Mouse (Mus musculus): Measurements from ENCODE around the gene Ccdc85b. TPM values are rescaled to one million over a fixed set of nuclear protein-coding genes. Genes with fewer than 3 reads are reported as not detected.

Ccdc85b gene
- polyA plus RNA-seq, 1 experiment from 2014 or later: 8.3 TPM

DNA sequence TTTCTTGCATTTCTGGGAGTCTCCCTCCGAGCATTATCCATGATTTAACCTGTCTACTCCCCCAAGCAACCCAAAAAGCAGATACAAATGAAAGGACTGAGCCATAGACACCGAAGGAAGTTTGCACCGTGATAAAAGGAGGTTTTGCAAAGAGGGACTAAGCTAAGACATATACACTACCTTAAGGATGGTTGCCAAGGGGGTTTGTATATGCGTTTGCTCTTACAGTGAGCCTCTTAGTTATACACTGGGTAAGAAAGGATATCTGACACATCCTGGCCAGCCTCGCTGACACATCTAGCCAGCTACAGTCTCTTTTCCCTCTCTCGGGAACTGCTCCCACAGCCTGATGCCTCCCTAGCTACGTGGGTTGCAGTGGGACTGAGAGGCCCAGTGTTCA lies 23.7 kb downstream of the Ccdc85b start:
- ATAC-seq (ENCODE audit: insufficient read depth, low FRiP score, low TSS enrichment) (no peak), DNase-seq (ENCODE audit: low spot score) (no peak)
- H3K4me3 ChIP-seq (ENCODE audit: low read depth, low read length): no peak overlapping the region
- 62% methylated on average over 7 of the region's 7 CpGs for WGBS
- H3K9me3 ChIP-seq (ENCODE audit: control insufficient read depth, low read length): no peaks in the 10 kb centered on the region
- H3K27me3 ChIP-seq (ENCODE audit: control insufficient read depth, insufficient read depth, low read length): no peaks in the 10 kb centered on the region
- no peaks in the 10 kb centered on the region; the same call in 1 of the 2 replicates for H3K4me1 ChIP-seq (ENCODE audit: control insufficient read depth, insufficient read depth, low read length)
- H3K36me3 ChIP-seq (ENCODE audit: control insufficient read depth, insufficient read depth, low read length): no peaks in the 10 kb centered on the region
- no peak overlapping the region for H3K27ac ChIP-seq (ENCODE audit: low read depth, low read length)
- peak overlapping the region; percentile 33 for H3K4me2 ChIP-seq (ENCODE audit: low read depth)
- H3K9ac ChIP-seq (ENCODE audit: low read length): peak overlapping the region; percentile 26; the same call in 1 of the 2 replicates

DNA sequence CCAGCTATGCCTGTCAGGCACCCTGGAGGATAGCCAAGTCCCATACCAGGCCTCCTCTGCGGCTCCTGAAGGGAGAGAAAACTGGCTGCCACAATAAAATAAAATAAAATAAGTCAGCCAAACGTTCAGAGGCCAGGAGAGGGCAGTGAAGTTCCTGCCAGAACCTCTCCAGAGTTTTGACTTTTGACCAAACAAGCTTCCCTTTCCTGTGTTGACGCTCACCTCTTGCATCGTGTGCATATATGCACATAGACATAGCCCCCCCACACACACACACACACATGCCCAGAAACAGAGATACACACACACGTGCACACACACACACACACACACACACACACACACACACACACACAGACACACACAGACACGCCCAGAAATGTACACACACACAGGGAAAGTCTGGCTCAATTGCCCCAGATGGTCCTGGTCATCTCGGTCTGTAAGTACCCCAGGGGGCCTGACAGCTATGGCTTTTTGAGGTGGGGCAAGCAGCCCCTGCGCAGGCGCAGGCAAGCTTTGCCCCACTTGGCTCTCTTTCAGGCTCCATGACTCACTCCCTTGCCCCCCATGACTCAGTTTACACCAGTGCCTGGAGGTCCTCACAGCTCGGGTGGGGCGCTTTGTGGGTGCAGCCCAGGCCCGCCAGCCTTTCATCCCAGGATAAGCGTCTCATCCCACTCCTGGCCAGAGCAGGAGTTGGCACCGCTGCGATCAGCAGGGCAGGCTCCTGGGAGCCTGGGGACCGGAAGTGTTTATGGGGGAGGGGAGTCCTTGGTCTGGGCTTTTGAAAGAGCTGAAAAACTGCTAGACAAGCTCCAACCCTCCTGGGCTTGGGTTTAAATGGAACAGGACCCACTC lies 24.5 kb downstream of the Ccdc85b start:
- DNase-seq (ENCODE audit: low spot score) (peak; percentile 47), ATAC-seq (ENCODE audit: insufficient read depth, low FRiP score, low TSS enrichment) (no peak)
- Histone ChIP-seq H3K36me3 (ENCODE audit: control insufficient read depth, insufficient read depth, low read length) (no peaks in the 10 kb centered on the region), H3K9ac (ENCODE audit: low read length) (peak overlapping the region; percentile 26), H3K27ac (ENCODE audit: low read depth, low read length) (no peak overlapping the region), H3K4me1 (ENCODE audit: control insufficient read depth, insufficient read depth, low read length) (no peaks in the 10 kb centered on the region; the same call in 1 of the 2 replicates), H3K27me3 (ENCODE audit: control insufficient read depth, insufficient read depth, low read length) (no peaks in the 10 kb centered on the region), H3K4me3 (ENCODE audit: low read depth, low read length) (peak overlapping the region; percentile 15; the same call in 1 of the 2 replicates), H3K4me2 (ENCODE audit: low read depth) (peak overlapping the region; percentile 33), H3K9me3 (ENCODE audit: control insufficient read depth, low read length) (no peaks in the 10 kb centered on the region)
- WGBS: 13% methylated on average over 16 of the region's 16 CpGs

DNA sequence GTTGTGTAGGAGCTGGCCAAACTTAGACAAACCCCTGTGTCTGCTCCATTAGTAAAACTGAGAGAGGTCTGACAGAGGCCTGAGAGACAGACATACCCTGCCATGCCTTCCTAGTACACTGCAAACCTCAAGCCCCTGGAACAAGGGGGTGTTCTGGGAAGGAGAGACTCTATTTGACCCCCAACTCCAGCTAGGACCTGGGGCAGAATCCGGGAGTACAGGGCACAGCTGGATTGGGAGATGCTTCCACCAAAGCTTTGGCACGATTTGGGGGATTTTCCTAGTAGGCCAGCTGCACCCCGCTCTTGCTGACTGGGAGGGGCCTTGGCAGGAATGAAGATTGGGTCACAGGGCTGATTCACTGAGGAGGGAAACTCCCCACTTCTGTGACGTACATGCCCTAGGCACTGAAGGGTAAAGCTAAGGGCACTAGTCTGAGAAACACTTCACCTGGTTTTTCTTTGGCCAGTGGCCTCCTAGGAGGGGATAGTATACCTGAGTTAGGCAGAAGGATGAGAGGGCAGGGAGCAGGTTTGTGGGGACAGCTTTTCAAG lies 25.7 kb downstream of the Ccdc85b start:
- no peaks in the 10 kb centered on the region; the same call in 1 of the 2 replicates for H3K4me1 ChIP-seq (ENCODE audit: control insufficient read depth, insufficient read depth, low read length)
- ATAC-seq (ENCODE audit: insufficient read depth, low FRiP score, low TSS enrichment) (no peak), DNase-seq (ENCODE audit: low spot score) (no peak)
- WGBS: 86% methylated on average over 4 of the region's 4 CpGs
- H3K36me3 ChIP-seq (ENCODE audit: control insufficient read depth, insufficient read depth, low read length): peaks cover 1% of the 10 kb centered on the region
- no peaks in the 10 kb centered on the region for H3K9me3 ChIP-seq (ENCODE audit: control insufficient read depth, low read length)
- no peak overlapping the region for H3K9ac ChIP-seq (ENCODE audit: low read length)
- H3K4me2 ChIP-seq (ENCODE audit: low read depth): no peak overlapping the region
- H3K4me3 ChIP-seq (ENCODE audit: low read depth, low read length): no peak overlapping the region
- H3K27me3 ChIP-seq (ENCODE audit: control insufficient read depth, insufficient read depth, low read length): no peaks in the 10 kb centered on the region
- no peak overlapping the region for H3K27ac ChIP-seq (ENCODE audit: low read depth, low read length)

DNA sequence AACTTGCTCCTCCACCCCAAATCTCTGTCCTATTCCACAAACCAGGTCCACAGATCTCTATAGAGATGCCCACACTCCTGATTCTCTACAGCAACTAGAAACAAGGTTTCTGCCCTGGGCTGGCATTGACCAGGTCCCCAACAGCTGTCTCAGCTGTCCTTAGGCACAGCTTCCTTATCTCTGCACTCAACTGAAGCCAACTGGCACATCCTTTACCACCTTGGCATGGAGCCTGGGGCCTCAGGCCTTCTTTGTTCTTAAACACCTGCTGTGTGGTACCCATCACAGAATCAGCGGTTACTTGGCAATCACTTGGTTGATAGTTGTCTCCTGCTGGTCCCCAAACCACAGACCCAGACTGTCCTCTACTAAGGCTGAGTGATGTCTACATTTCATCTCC lies 27.3 kb downstream of the Ccdc85b start:
- no peak overlapping the region for H3K4me3 ChIP-seq (ENCODE audit: low read depth, low read length)
- H3K9ac ChIP-seq (ENCODE audit: low read length): no peak overlapping the region
- H3K4me2 ChIP-seq (ENCODE audit: low read depth): no peak overlapping the region
- peaks cover 7% of the 10 kb centered on the region for H3K4me1 ChIP-seq (ENCODE audit: control insufficient read depth, insufficient read depth, low read length)
- no peaks in the 10 kb centered on the region for H3K9me3 ChIP-seq (ENCODE audit: control insufficient read depth, low read length)
- H3K36me3 ChIP-seq (ENCODE audit: control insufficient read depth, insufficient read depth, low read length): peaks cover 8% of the 10 kb centered on the region
- H3K27me3 ChIP-seq (ENCODE audit: control insufficient read depth, insufficient read depth, low read length): no peaks in the 10 kb centered on the region
- H3K27ac ChIP-seq (ENCODE audit: low read depth, low read length): no peak overlapping the region
- DNase-seq (ENCODE audit: low spot score) (no peak), ATAC-seq (ENCODE audit: insufficient read depth, low FRiP score, low TSS enrichment) (no peak)
- 94% methylated on average over 1 of the region's 1 CpGs for WGBS

DNA sequence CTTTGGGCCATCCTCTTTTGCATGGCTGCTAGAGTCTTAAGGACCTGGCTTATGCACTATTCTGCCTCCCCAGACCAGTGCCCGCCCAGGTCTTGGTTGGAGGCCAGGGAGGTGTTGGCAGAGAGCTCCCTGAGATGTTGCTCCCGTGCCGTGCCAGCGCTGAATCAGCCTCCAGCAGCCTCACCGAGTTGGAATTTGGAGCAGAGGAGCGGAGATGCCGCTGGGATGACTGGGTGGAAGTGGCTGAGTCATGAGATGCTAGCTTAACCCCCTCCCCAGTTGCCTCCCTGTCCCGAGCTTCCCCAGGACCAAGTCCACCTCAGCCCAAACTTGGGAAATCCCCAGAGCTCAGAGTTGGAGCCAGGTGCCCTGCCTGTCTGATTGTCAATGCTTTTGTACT lies 27.9 kb downstream of the Ccdc85b start:
- ATAC-seq (ENCODE audit: insufficient read depth, low FRiP score, low TSS enrichment) (no peak), DNase-seq (ENCODE audit: low spot score) (no peak)
- H3K4me1 ChIP-seq (ENCODE audit: control insufficient read depth, insufficient read depth, low read length): peaks cover 7% of the 10 kb centered on the region
- H3K4me2 ChIP-seq (ENCODE audit: low read depth): no peak overlapping the region
- H3K9ac ChIP-seq (ENCODE audit: low read length): no peak overlapping the region
- no peaks in the 10 kb centered on the region for H3K27me3 ChIP-seq (ENCODE audit: control insufficient read depth, insufficient read depth, low read length)
- H3K36me3 ChIP-seq (ENCODE audit: control insufficient read depth, insufficient read depth, low read length): peaks cover 8% of the 10 kb centered on the region
- no peak overlapping the region for H3K4me3 ChIP-seq (ENCODE audit: low read depth, low read length)
- no peak overlapping the region for H3K27ac ChIP-seq (ENCODE audit: low read depth, low read length)
- no peaks in the 10 kb centered on the region for H3K9me3 ChIP-seq (ENCODE audit: control insufficient read depth, low read length)
- 75% methylated on average over 8 of the region's 8 CpGs for WGBS

DNA sequence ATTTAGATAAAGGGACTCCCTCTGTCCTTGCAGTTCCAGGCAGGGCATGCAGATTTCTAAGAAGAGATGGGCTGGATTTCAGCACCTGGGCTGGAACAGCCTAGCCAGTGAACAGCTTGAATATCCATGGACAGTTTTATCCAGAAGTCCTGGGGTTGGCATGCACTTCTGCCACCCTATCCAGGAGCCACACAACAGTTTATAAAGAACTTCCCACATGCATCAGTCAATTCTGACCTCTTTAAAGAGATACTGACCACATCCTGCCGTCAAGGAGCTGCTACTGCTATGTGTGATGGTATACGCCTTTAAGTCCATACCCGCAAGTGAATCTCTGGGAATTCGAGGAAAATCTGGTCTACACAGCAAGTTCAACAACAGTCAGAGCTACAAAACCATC lies 28.5 kb downstream of the Ccdc85b start:
- WGBS: 86% methylated on average over 4 of the region's 4 CpGs
- ATAC-seq (ENCODE audit: insufficient read depth, low FRiP score, low TSS enrichment): no peak
- Histone ChIP-seq H3K4me1 (ENCODE audit: control insufficient read depth, insufficient read depth, low read length) (peaks cover 7% of the 10 kb centered on the region), H3K4me2 (ENCODE audit: low read depth) (no peak overlapping the region), H3K36me3 (ENCODE audit: control insufficient read depth, insufficient read depth, low read length) (peaks cover 8% of the 10 kb centered on the region), H3K27me3 (ENCODE audit: control insufficient read depth, insufficient read depth, low read length) (no peaks in the 10 kb centered on the region), H3K9me3 (ENCODE audit: control insufficient read depth, low read length) (no peaks in the 10 kb centered on the region), H3K9ac (ENCODE audit: low read length) (no peak overlapping the region), H3K27ac (ENCODE audit: low read depth, low read length) (no peak overlapping the region), H3K4me3 (ENCODE audit: low read depth, low read length) (no peak overlapping the region)
- no peak for DNase-seq (ENCODE audit: low spot score)

DNA sequence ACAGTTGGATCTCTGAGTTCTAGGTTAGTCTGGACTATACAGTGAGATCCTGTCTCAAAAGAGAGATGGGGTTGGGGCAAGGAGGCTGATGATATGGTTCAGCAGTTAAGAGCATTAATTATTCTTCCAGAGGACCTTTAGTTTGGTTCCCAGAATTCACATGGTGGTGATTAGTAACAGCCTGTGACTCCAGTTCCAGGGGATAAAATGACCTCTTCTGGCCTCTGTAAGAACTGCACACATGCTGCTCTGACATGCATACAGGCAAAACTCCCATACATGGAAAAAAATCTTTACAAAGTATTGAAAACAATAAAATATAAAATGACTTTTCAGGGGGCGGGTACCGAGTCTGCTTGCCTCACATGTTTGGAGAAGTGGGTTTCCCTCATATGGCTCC lies 29.6 kb downstream of the Ccdc85b start:
- ATAC-seq (ENCODE audit: insufficient read depth, low FRiP score, low TSS enrichment) (no peak), DNase-seq (ENCODE audit: low spot score) (peak; percentile 25)
- H3K9ac ChIP-seq (ENCODE audit: low read length): no peak overlapping the region
- H3K9me3 ChIP-seq (ENCODE audit: control insufficient read depth, low read length): no peaks in the 10 kb centered on the region
- no peak overlapping the region for H3K27ac ChIP-seq (ENCODE audit: low read depth, low read length)
- no peak overlapping the region for H3K4me2 ChIP-seq (ENCODE audit: low read depth)
- WGBS: 89% methylated on average over 2 of the region's 2 CpGs
- no peaks in the 10 kb centered on the region for H3K27me3 ChIP-seq (ENCODE audit: control insufficient read depth, insufficient read depth, low read length)
- peaks cover 17% of the 10 kb centered on the region for H3K4me1 ChIP-seq (ENCODE audit: control insufficient read depth, insufficient read depth, low read length)
- no peak overlapping the region for H3K4me3 ChIP-seq (ENCODE audit: low read depth, low read length)
- H3K36me3 ChIP-seq (ENCODE audit: control insufficient read depth, insufficient read depth, low read length): peaks cover 9% of the 10 kb centered on the region

DNA sequence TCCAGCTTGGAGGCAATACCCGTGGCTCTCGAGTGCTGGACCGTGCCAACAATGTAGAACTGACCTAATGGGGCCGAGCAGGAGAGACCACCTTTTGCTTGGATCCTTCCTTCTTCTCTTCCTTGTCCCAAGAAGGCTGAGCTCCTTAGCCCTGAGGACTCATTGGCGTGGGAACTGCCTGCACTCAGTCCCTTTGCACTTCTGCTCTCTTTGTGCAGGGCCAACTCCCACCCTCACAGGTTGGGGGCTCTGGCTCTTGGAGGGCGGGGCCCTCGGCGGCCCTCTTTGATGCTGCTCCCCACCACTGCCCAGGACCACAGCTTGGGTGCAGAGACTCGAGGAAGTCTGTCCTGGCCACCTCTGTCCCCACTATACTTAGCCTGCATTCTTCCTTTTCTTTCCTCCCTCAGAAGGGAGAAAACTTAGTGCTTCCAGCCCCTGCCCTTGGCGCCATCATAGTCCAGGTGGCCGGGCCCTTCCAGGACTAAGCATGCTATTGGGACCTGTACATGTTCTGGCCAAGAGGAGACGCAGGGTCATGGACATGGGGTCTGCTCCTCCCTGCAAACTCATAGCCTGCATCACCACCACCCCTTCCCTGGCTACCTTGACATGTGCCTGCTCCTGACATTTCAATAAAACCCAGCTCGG lies 30.9 kb downstream of the Ccdc85b start:
- Histone ChIP-seq H3K9me3 (ENCODE audit: control insufficient read depth, low read length) (no peaks in the 10 kb centered on the region), H3K36me3 (ENCODE audit: control insufficient read depth, insufficient read depth, low read length) (peaks cover 10% of the 10 kb centered on the region), H3K9ac (ENCODE audit: low read length) (no peak overlapping the region), H3K27me3 (ENCODE audit: control insufficient read depth, insufficient read depth, low read length) (no peaks in the 10 kb centered on the region), H3K4me1 (ENCODE audit: control insufficient read depth, insufficient read depth, low read length) (peaks cover 17% of the 10 kb centered on the region), H3K4me2 (ENCODE audit: low read depth) (no peak overlapping the region), H3K27ac (ENCODE audit: low read depth, low read length) (no peak overlapping the region), H3K4me3 (ENCODE audit: low read depth, low read length) (no peak overlapping the region)
- WGBS: 89% methylated on average over 13 of the region's 13 CpGs
- DNase-seq (ENCODE audit: low spot score): no peak
- no peak for ATAC-seq (ENCODE audit: insufficient read depth, low FRiP score, low TSS enrichment)
